Mouse (Mus musculus) bone marrow macrophage, adult 2 months (primary cell): ENCODE results near the gene 1810010H24Rik. TPM values are rescaled to one million over a fixed set of nuclear protein-coding genes. Genes with fewer than 3 reads are reported as not detected.
"Not testable (repeated sequence)": the region's sequence is repeated elsewhere in the genome, so short reads cannot be mapped to it uniquely, and the experiment has no call there.

Experiments used
- H3K27ac ChIP-seq: 2 replicates; pipeline ENCODE4 v1.5.1; 2012; ENCODE audit warnings: low read depth, low read length; ENCODE audit not compliant: insufficient read depth
- H3K4me1 ChIP-seq: 2 replicates; pipeline ENCODE4 v1.6.1; 2012; ENCODE audit warnings: low read length; ENCODE audit not compliant: control insufficient read depth, insufficient read depth
- H3K4me3 ChIP-seq: 2 replicates; pipeline ENCODE4 v1.5.1; 2012; ENCODE audit warnings: mild to moderate bottlenecking, low read length, moderate library complexity; ENCODE audit not compliant: insufficient read depth
- CTCF ChIP-seq: IDR thresholded peaks from 2 replicates; pipeline ENCODE4 v1.5.1; 2012; ENCODE audit warnings: low read depth, mild to moderate bottlenecking, low read length, moderate library complexity
- POLR2A ChIP-seq: IDR thresholded peaks from 2 replicates; pipeline ENCODE4 v1.6.1; 2012; ENCODE audit warnings: mild to moderate bottlenecking, low read depth, low read length, borderline replicate concordance
- polyA plus RNA-seq: library from polyadenylated mRNA; stranded (reverse); fragments of >200 nt; gene quantifications from 2 replicates; pipeline ENCODE4 v1.2.4, GENCODE M21; 2012; ENCODE audit not compliant: missing spikeins, insufficient read depth, insufficient read length

Gene 1810010H24Rik
- polyA plus RNA-seq, result not detected in 2 replicates

DNA sequence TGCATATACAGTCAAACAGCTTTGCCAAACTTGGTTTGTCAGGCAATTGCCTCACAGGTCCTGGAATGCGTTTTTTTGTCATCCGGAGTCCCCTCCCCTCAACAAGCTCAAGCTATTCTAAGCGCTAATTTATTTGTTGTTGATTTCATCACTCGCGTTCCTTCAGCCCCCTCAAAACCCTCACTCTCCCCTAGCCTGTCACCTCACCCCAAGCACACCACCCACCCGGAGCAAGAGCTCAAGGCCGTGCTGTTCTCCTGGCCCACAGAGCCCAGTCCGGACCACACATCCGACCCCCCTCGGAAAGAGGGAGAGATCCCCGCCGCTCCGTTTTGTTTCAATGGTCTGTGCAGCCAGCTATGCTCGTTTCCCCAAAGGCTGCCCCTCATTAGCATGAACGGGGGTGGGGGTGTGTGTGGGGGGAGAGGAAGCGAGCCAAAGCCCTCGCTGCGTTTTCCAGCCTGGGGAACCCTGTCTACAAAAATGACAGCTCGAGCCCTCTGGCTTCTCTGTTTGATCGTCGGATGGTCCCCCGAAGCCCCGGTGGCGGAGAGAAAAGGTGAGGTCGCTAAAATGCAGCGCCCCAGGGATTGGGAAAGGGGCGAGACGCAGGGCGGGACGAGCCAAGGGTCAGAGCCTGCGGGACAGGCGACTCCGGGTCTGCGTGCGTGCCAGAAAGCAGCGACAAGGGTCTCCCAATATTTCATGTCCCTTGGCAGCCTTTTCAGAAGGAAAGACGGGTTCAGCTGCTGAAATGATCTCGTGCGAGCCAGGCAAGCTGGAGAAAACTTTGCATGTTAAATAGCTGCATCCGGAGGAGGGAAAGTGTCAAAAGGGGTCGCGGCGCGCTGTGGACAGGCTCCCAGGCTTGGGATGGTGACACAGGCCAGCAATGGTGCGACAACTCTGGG is at the start of gene 1810010H24Rik:
Gene 1810010H24Rik (plus strand): TSS at position 271 of the 911 bp plus-strand sequence.
- TF ChIP-seq POLR2A, result no peak
- 0 out of 2 replicates have a peak, but pooled peaks have one; percentile 28 for TF ChIP-seq CTCF
- Histone ChIP-seq H3K27ac (no peak within 1 kb of the TSS), H3K4me3 (peak within 1 kb of the TSS; percentile 62), H3K4me1 (peaks cover 12% of the 10 kb centered on the region)

- no peak overlapping the region for H3K4me3 ChIP-seq
- peaks cover 25% of the 10 kb centered on the region for H3K4me1 ChIP-seq
- H3K27ac ChIP-seq, result no peak overlapping the region
- TF ChIP-seq CTCF (0 out of 2 replicates have a peak, but pooled peaks have one; percentile 6), POLR2A (no peak)
Measured at GRCm38 (mm10) chr11:106976194-106976593, 49.3 kb upstream of the 1810010H24Rik start.

- peaks cover 9% of the 10 kb centered on the region for H3K4me1 ChIP-seq
- H3K27ac ChIP-seq, result no peak overlapping the region
- TF ChIP-seq CTCF (peak; percentile 50; the same call in 1 of the 2 replicates), POLR2A (no peak)
- no peak overlapping the region for H3K4me3 ChIP-seq
Measured at GRCm38 (mm10) chr11:106980455-106980854, 45.0 kb upstream of the 1810010H24Rik start.

DNA sequence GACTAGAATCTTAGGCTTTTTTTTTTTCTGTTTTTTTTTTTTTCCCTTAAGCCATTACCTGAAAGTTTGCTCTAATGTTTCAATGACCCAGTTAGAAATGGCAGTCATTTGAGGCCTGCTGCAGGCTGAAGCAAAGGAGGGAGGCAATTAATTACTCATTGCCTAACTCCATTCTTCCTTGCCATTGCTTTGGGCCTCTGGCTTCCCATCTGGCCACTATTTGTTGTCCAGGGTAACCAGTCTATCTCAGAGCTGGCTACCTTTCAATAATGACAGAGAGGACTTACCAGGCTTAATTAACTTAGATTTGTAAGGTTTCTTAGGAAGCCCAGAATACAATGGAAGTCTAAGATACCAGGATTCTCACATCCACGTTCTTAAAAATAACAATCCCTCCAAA is 43.7 kb upstream of the 1810010H24Rik start:
- TF ChIP-seq POLR2A (no peak), CTCF (no peak)
- Histone ChIP-seq H3K27ac (no peak overlapping the region), H3K4me1 (peaks cover 7% of the 10 kb centered on the region), H3K4me3 (no peak overlapping the region)

DNA sequence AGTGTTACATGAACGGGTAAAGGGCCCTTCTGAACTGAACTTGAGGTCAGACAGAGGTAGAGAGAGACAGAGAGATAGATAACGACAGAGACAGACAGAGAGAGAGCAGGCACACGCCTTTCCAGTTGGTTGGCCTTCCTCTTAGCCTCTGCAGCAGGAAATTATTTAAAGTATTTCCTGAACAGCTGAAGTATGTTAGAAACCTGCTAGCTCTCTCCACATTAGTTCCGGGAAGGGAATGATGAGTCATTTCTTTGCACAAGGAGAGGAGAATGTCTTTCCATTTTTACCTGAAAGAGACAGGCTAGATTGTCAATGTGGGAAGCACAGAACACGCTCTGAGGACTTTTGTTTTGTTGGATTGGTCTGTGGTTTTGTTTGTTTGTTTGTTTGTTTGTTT is 43.1 kb upstream of the 1810010H24Rik start:
- TF ChIP-seq CTCF (no peak), POLR2A (no peak)
- Histone ChIP-seq H3K4me3 (no peak overlapping the region), H3K27ac (no peak overlapping the region), H3K4me1 (peaks cover 7% of the 10 kb centered on the region)

DNA sequence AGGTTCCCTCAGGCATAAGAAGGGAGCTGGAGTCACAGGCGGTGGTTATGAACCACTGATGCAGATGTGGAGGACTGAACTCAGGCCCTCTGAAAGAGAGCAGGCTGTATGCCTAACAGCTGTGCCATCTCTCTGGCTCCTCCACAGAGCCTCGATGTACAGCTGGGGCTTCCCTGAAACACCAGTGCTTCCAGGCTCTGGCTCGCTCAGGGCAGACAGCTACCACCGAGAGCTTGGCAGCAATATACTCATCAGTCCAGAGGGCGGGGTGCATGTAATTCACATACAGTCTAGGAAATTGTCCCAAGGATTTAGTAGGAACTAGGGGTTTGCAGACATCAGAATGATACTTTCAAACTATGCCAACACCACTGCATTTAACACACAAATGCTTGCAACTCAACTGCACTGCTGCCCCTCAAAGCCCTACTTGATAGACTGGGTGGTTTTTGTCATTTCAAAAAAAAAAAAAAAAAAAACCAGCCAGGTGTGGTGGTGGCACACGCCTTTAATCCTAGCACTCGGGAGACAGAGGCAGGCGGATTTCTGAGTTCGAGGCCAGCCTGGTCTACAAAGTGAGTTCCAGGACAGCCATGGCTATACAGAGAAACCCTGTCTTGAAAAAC is 39.4 kb upstream of the 1810010H24Rik start:
- not testable (repeated sequence) for H3K4me1 ChIP-seq, H3K27ac ChIP-seq, H3K4me3 ChIP-seq

DNA sequence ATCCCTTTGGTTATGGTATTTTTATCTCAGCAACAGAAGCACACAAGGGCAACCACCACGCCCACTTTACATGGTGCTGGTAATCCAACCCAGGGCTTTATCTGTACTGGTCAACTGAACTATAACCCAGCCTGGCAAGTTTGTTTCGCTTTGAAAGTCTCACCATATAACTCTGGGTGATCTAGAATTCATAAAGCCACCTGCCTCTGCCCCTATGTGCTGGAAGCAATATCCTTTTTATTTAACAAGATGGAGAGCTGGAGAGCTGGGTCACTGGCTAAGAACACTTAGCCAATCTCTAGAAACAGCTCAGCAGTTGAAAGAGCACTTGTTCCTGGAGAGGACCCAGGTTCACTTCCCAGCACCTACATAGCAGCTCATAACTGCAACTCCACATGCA is 38.1 kb upstream of the 1810010H24Rik start:
- H3K27ac ChIP-seq, result no peak overlapping the region
- H3K4me3 ChIP-seq, result no peak overlapping the region
- peaks cover 2% of the 10 kb centered on the region for H3K4me1 ChIP-seq
- no peak for TF ChIP-seq CTCF
- TF ChIP-seq POLR2A, result no peak

DNA sequence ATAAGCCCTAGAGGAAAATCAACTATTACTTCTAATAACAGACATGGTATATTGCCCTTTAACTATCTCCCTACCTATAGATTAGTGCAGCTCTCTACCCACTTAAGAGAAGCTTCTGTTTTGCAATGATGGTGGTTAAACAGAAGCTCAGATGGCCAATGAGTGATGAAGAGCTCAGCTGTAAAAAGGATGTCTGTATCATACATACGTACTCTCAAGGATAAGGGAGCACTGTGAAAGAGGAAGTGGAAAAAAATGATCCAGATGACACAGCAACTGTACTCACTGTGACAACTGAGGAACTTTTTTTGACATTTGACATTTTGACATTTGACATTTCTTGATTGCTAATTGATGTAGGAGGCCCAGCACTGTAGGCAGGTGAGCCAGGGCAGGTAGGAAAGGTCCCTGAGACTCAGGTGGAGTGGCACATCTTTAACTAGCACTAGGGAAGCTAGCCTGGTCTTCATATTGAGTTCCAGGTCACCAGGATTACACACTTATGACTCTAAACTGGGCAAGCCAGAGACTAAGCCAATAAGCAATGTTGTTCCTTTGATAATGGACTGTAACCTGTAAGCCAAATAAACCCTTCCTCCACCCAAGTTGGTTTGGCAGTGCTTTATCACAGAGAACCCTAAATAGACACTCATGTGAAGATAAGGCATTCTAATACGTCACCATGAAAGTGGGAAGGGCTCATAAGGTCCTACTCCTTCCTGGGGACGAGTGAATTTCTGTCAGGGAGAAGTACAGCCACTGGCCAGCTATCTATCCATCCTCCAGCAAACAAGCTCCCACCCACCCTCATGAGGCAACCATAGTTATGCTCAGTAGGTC is 31.0 kb upstream of the 1810010H24Rik start:
- TF ChIP-seq CTCF, result no peak
- TF ChIP-seq POLR2A, result no peak
- H3K4me3 ChIP-seq, result no peak overlapping the region
- H3K4me1 ChIP-seq, result peaks cover 19% of the 10 kb centered on the region
- peak overlapping the region; percentile 19 for H3K27ac ChIP-seq

DNA sequence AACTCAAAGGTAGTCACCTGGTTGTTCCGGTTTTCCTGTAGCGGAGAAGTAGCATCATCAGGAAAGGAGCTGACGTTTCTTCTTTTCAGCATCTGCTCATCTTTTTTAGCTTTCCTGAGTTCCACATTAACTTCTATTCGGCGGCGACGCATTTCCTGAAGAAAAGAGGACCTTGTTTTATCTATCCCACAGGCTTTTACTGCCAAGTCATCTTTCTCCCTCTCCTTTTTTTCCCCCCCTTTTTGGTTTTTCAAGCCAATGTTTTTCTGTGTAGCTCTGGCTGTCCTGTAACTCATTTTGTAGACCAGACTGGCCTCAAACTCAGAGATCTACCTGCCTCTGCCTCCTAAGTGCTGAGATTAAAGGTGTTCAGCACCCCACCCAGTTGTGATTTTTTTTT is 29.0 kb upstream of the 1810010H24Rik start:
- H3K4me3 ChIP-seq, H3K27ac ChIP-seq: not testable (repeated sequence)
- H3K4me1 ChIP-seq, result peaks cover 19% of the 10 kb centered on the region
